Mouse (Mus musculus): ENCODE measurements around the gene Irf5.

- TF ChIP-seq CTCF (conservative IDR thresholded peaks at IDR 0.05; ENCODE audit: low read length) (no peak), NANOG (IDR thresholded peaks at IDR 0.05; ENCODE audit: borderline replicate concordance, low read length) (no peak)
These were observed 43.7 kb upstream of the Irf5 start for GRCm38 (mm10) chr6:29482691-29483090.

Data from E14TG2a.4 (cell line).